21 mouse cellular contexts compared by ENCODE assay signal in the genomic region with DNA sequence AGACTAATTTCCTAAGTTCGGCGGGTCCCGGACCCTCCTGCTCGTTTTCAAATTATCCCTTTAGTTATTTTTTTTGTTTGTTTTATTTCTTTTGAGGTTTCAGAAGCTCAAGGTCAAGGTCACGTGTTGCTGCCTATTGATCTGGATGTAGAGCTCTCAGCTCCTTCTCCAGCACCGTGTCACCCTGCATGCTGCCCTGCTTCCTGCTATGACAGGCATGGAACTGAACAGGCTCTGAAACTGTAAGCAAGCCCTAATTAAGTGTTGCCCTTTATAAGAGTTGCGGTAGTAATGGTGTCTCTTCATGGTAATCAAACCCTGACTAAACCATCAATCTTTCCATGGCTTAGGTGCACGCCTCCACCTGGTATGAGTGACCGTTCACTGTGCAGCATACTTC.
DNase-seq lines count a peak whose midpoint lies in the region; ATAC-seq and TF ChIP-seq lines count a peak whose summit lies in the region.
"Had no signal": no experiment of that assay in that cellular context is flagged by ENCODE, and none has a peak within 500 bp of the region (broad histone marks: within the 10 kb centered on the region; RNA-seq: fewer than 3 reads in every experiment).

No protein-coding gene starts in this region.

- no peaks in the 10 kb centered on the region for H3K27me3 ChIP-seq in ES-Bruce4 (ENCODE audit: control insufficient read depth, insufficient read depth, low read length, poor library complexity, severe bottlenecking)
- H3K27me3 ChIP-seq in hindbrain, embryonic 10.5 days (ENCODE audit: insufficient read depth, poor library complexity, severe bottlenecking): no peaks in the 10 kb centered on the region
- no peaks in the 10 kb centered on the region for H3K27me3 ChIP-seq in midbrain, embryonic 16.5 days (ENCODE audit: control insufficient read depth, insufficient read depth, low read depth, low read length)
- H3K27me3 ChIP-seq: embryonic facial prominence, embryonic 12.5 days; forebrain, embryonic 13.5 days; forebrain, embryonic 15.5 days had no signal

- peak overlapping the region; percentile 20; the same call in 1 of the 2 replicates for H3K4me3 ChIP-seq in ES-Bruce4 (ENCODE audit: low read depth, low read length)
- no peak overlapping the region for H3K4me3 ChIP-seq in hindbrain, embryonic 10.5 days
- H3K4me3 ChIP-seq in midbrain, embryonic 16.5 days (ENCODE audit: low read depth, low read length): no peak overlapping the region
- H3K4me3 ChIP-seq: embryonic facial prominence, embryonic 10.5 days; embryonic facial prominence, embryonic 12.5 days; forebrain, embryonic 13.5 days; forebrain, embryonic 15.5 days had no signal

- WGBS in hindbrain, embryonic 10.5 days: 89% methylated on average over 9 of the region's 9 CpGs
- WGBS in midbrain, embryonic 16.5 days: 93% methylated on average over 9 of the region's 9 CpGs

- no peaks in the 10 kb centered on the region for H3K4me1 ChIP-seq in ES-Bruce4 (ENCODE audit: control insufficient read depth, insufficient read depth, low read length)
- H3K4me1 ChIP-seq in hindbrain, embryonic 10.5 days (replicated peaks): no peaks in the 10 kb centered on the region
- H3K4me1 ChIP-seq in midbrain, embryonic 16.5 days (ENCODE audit: control insufficient read depth, insufficient read depth, low read length): no peaks in the 10 kb centered on the region
- H3K4me1 ChIP-seq: embryonic facial prominence, embryonic 10.5 days; embryonic facial prominence, embryonic 12.5 days; forebrain, embryonic 13.5 days; forebrain, embryonic 15.5 days had no signal

- TF ChIP-seq POLR2A in ES-Bruce4 (IDR thresholded peaks at IDR 0.05; ENCODE audit: insufficient read depth, low read length): no peak

- no peak overlapping the region for H3K4me2 ChIP-seq in midbrain, embryonic 16.5 days (ENCODE audit: low read length)
- H3K4me2 ChIP-seq: embryonic facial prominence, embryonic 12.5 days; forebrain, embryonic 13.5 days; forebrain, embryonic 15.5 days had no signal

- no peak overlapping the region for H3K27ac ChIP-seq in ES-Bruce4 (ENCODE audit: insufficient read depth, low read length)
- H3K27ac ChIP-seq in hindbrain, embryonic 10.5 days: no peak overlapping the region
- no peak overlapping the region for H3K27ac ChIP-seq in midbrain, embryonic 16.5 days (ENCODE audit: low read length)
- H3K27ac ChIP-seq: embryonic facial prominence, embryonic 10.5 days; embryonic facial prominence, embryonic 12.5 days; forebrain, embryonic 13.5 days; forebrain, embryonic 15.5 days had no signal

- no peak for ATAC-seq in midbrain, embryonic 16.5 days
- ATAC-seq: activated CD4-positive, CD25-positive, alpha-beta regulatory T cell, adult 4 months; forebrain, embryonic 13.5 days; forebrain, embryonic 15.5 days; forebrain, postnatal 0 days; Patski had no signal

- peaks cover 4% of the 10 kb centered on the region; the same call in 1 of the 2 replicates for H3K9me3 ChIP-seq in ES-Bruce4 (replicated peaks; ENCODE audit: control insufficient read depth, insufficient read depth, low read length, poor library complexity, severe bottlenecking)
- H3K9me3 ChIP-seq in hindbrain, embryonic 10.5 days: no peaks in the 10 kb centered on the region
- no peaks in the 10 kb centered on the region; the same call in 1 of the 2 replicates for H3K9me3 ChIP-seq in midbrain, embryonic 16.5 days (replicated peaks; ENCODE audit: control insufficient read depth, low read length, poor library complexity, severe bottlenecking)
- H3K9me3 ChIP-seq: embryonic facial prominence, embryonic 10.5 days; embryonic facial prominence, embryonic 12.5 days; forebrain, embryonic 13.5 days; forebrain, embryonic 15.5 days; G1E had no signal

- TF ChIP-seq CTCF in ES-Bruce4 (IDR thresholded peaks at IDR 0.05; ENCODE audit: low read depth, low read length): no peak

- H3K9ac ChIP-seq in ES-Bruce4 (ENCODE audit: low read depth, poor library complexity, severe bottlenecking): no peak overlapping the region
- no peak overlapping the region for H3K9ac ChIP-seq in midbrain, embryonic 16.5 days (ENCODE audit: low read depth, low read length)
- H3K9ac ChIP-seq: embryonic facial prominence, embryonic 12.5 days; forebrain, embryonic 13.5 days; forebrain, embryonic 15.5 days; forebrain, postnatal 0 days had no signal

- TF ChIP-seq EP300 in ES-Bruce4 (IDR thresholded peaks at IDR 0.05; ENCODE audit: insufficient read depth, low read depth, low read length): no peak

- H3K36me3 ChIP-seq in ES-Bruce4 (ENCODE audit: control insufficient read depth, insufficient read depth, low read length, poor library complexity, severe bottlenecking): no peaks in the 10 kb centered on the region
- H3K36me3 ChIP-seq in hindbrain, embryonic 10.5 days: no peaks in the 10 kb centered on the region
- no peaks in the 10 kb centered on the region for H3K36me3 ChIP-seq in midbrain, embryonic 16.5 days (ENCODE audit: control insufficient read depth, insufficient read depth, low read length)
- H3K36me3 ChIP-seq: embryonic facial prominence, embryonic 10.5 days; embryonic facial prominence, embryonic 12.5 days; forebrain, embryonic 15.5 days; G1E had no signal

- intact Hi-C loops in heart, postnatal 14 days (cut with DNase I): no loop called here

- DNase-seq in R1 (ENCODE audit: low read depth, low spot score): peak; percentile 58
- no peak for DNase-seq in heart, postnatal 14 days
- DNase-seq in hindbrain, embryonic 10.5 days (ENCODE audit: low spot score): no peak
- DNase-seq: adrenal gland, adult 8-10 months; adrenal gland, postnatal 14 days; adrenal gland, postnatal 36 days; cerebellum, adult 11-12 months; cerebellum, adult 2 months; cerebellum, adult 9-10 months; cerebellum, postnatal 10 days; cerebellum, postnatal 25 days; forebrain, postnatal 0 days had no signal
